Mouse (Mus musculus): ENCODE results near the gene Ggt7.

- TF ChIP-seq CTCF (IDR thresholded peaks at IDR 0.05) = no peak
- no peak for TF ChIP-seq EP300 (IDR thresholded peaks at IDR 0.05)
Measured at GRCm38 (mm10) chr2:155523706-155524105, 5.7 kb upstream of the Ggt7 start.

Measured in lung, postnatal 0 days (tissue).